Mouse (Mus musculus): ENCODE data around the gene Med13l.

The Med13l gene

GRCm38 (mm10) chr5:118658256-118658837, 97.9 kb downstream of the Med13l start:
- no peak for DNase-seq (ENCODE audit: low spot score in 2 of 2)

- no peak for DNase-seq (ENCODE audit: low spot score in 2 of 2)
Measured at GRCm38 (mm10) chr5:118659713-118660112, 99.2 kb downstream of the Med13l start.

GRCm38 (mm10) chr5:118661751-118662150, 101.3 kb downstream of the Med13l start:
- no peak for DNase-seq (ENCODE audit: low spot score in 2 of 2)

- DNase-seq (ENCODE audit: low spot score in 2 of 2), result no peak
Measured at GRCm38 (mm10) chr5:118663999-118664398, 103.5 kb downstream of the Med13l start.

- DNase-seq (ENCODE audit: low spot score in 2 of 2), result no peak
Measured at GRCm38 (mm10) chr5:118665023-118665422, 104.5 kb downstream of the Med13l start.

- DNase-seq (ENCODE audit: low spot score in 2 of 2), result no peak
Measured at GRCm38 (mm10) chr5:118666437-118667207, 106.1 kb downstream of the Med13l start.

- DNase-seq (ENCODE audit: low spot score in 2 of 2), result no peak
Measured at GRCm38 (mm10) chr5:118667863-118668262, 107.4 kb downstream of the Med13l start.

GRCm38 (mm10) chr5:118668931-118669330, 108.5 kb downstream of the Med13l start:
- no peak for DNase-seq (ENCODE audit: low spot score in 2 of 2)

- peak; percentile 30 to 36 for DNase-seq (ENCODE audit: low spot score in 2 of 2)
Measured at GRCm38 (mm10) chr5:118672111-118672510, 111.6 kb downstream of the Med13l start.

- DNase-seq (ENCODE audit: low spot score in 2 of 2), result no peak
Measured at GRCm38 (mm10) chr5:118673859-118674258, 113.4 kb downstream of the Med13l start.

- DNase-seq (ENCODE audit: low spot score in 2 of 2), result no peak
Measured at GRCm38 (mm10) chr5:118674321-118674720, 113.8 kb downstream of the Med13l start.

- no peak for DNase-seq (ENCODE audit: low spot score in 2 of 2)
Measured at GRCm38 (mm10) chr5:118675697-118676096, 115.2 kb downstream of the Med13l start.

GRCm38 (mm10) chr5:118676151-118676918, 115.9 kb downstream of the Med13l start:
- no peak for DNase-seq (ENCODE audit: low spot score in 2 of 2)

- DNase-seq (ENCODE audit: low spot score in 2 of 2), result no peak
Measured at GRCm38 (mm10) chr5:118679283-118679835, 118.9 kb downstream of the Med13l start.

- no peak for DNase-seq (ENCODE audit: low spot score in 2 of 2)
Measured at GRCm38 (mm10) chr5:118680853-118681252, 120.4 kb downstream of the Med13l start.

GRCm38 (mm10) chr5:118682007-118682406, 121.5 kb downstream of the Med13l start:
- no peak for DNase-seq (ENCODE audit: low spot score in 2 of 2)

GRCm38 (mm10) chr5:118685145-118685544, 124.7 kb downstream of the Med13l start:
- no peak for DNase-seq (ENCODE audit: low spot score in 2 of 2)

- DNase-seq (ENCODE audit: low spot score in 2 of 2), result no peak
Measured at GRCm38 (mm10) chr5:118686021-118686420, 125.5 kb downstream of the Med13l start.

GRCm38 (mm10) chr5:118688886-118689835, 128.7 kb downstream of the Med13l start:
- no peak for DNase-seq (ENCODE audit: low spot score in 2 of 2)

- DNase-seq (ENCODE audit: low spot score in 2 of 2), result no peak
Measured at GRCm38 (mm10) chr5:118691025-118691709, 130.7 kb downstream of the Med13l start.

GRCm38 (mm10) chr5:118691710-118692040, 131.2 kb downstream of the Med13l start:
- no peak for DNase-seq (ENCODE audit: low spot score in 2 of 2)

Measured in left cerebral cortex, adult 9 months (tissue).